Mouse (Mus musculus): Measurements from ENCODE around the gene Pth1r. TPM values are rescaled to one million over a fixed set of nuclear protein-coding genes. Genes with fewer than 3 reads are reported as not detected.

Gene Pth1r
- 13.8 and 14.0 TPM in 2 replicates for polyA plus RNA-seq (2012; rRNA removed)

- DNase-seq: no peak
- Histone ChIP-seq H3K4me3 (replicated peaks; ENCODE audit: extremely low read depth, low read depth, low read length) (no peak within 1 kb of the TSS), H3K4me1 (ENCODE audit: control insufficient read depth, insufficient read depth, low read length) (peaks cover 3% of the 10 kb centered on the region; the same call in 1 of the 2 replicates)
- TF ChIP-seq POLR2A (IDR thresholded peaks at IDR 0.05; ENCODE audit: borderline replicate concordance, extremely low read depth, low read depth, low read length) (no peak), CTCF (IDR thresholded peaks at IDR 0.05; ENCODE audit: insufficient read depth, low read length) (no peak)
- 73% methylated on average over 7 of the region's 7 CpGs for WGBS
Measured at GRCm38 (mm10) chr9:110746961-110747360, at the start of gene Pth1r. Gene Pth1r (minus strand): TSS chr9:110747145.

- 45% methylated on average over 4 of the region's 4 CpGs for WGBS
Measured at GRCm38 (mm10) chr9:110790462-110790861, 43.5 kb upstream of the Pth1r start.

GRCm38 (mm10) chr9:110788169-110788568, 41.2 kb upstream of the Pth1r start:
- DNase-seq: no peak
- Histone ChIP-seq H3K4me3 (replicated peaks; ENCODE audit: extremely low read depth, low read depth, low read length) (no peak overlapping the region), H3K4me1 (ENCODE audit: control insufficient read depth, insufficient read depth, low read length) (no peaks in the 10 kb centered on the region)
- no peak for TF ChIP-seq CTCF (IDR thresholded peaks at IDR 0.05; ENCODE audit: insufficient read depth, low read length)
- 84% methylated on average over 3 of the region's 3 CpGs for WGBS

More at GRCm38 (mm10) chr9:110790462-110790861, 43.5 kb upstream of the Pth1r start:
- DNase-seq: peak; percentile 19
- H3K4me3 ChIP-seq (replicated peaks; ENCODE audit: extremely low read depth, low read depth, low read length): no peak overlapping the region
- no peaks in the 10 kb centered on the region for H3K4me1 ChIP-seq (ENCODE audit: control insufficient read depth, insufficient read depth, low read length)
- no peak for TF ChIP-seq POLR2A (IDR thresholded peaks at IDR 0.05; ENCODE audit: borderline replicate concordance, extremely low read depth, low read depth, low read length)
- no peak for TF ChIP-seq CTCF (IDR thresholded peaks at IDR 0.05; ENCODE audit: insufficient read depth, low read length)

GRCm38 (mm10) chr9:110783611-110784010, 36.7 kb upstream of the Pth1r start:
- Histone ChIP-seq H3K4me3 (replicated peaks; ENCODE audit: extremely low read depth, low read depth, low read length) (no peak overlapping the region), H3K4me1 (ENCODE audit: control insufficient read depth, insufficient read depth, low read length) (no peaks in the 10 kb centered on the region)
- DNase-seq: no peak
- WGBS: 45% methylated on average over 1 of the region's 1 CpGs
- TF ChIP-seq POLR2A (IDR thresholded peaks at IDR 0.05; ENCODE audit: borderline replicate concordance, extremely low read depth, low read depth, low read length) (no peak), CTCF (IDR thresholded peaks at IDR 0.05; ENCODE audit: insufficient read depth, low read length) (no peak)

- WGBS: 2% methylated on average over 23 of the region's 23 CpGs
- Histone ChIP-seq H3K4me3 (replicated peaks; ENCODE audit: extremely low read depth, low read depth, low read length) (peak overlapping the region; percentile 59), H3K4me1 (ENCODE audit: control insufficient read depth, insufficient read depth, low read length) (no peaks in the 10 kb centered on the region)
- TF ChIP-seq POLR2A (IDR thresholded peaks at IDR 0.05; ENCODE audit: borderline replicate concordance, extremely low read depth, low read depth, low read length) (no peak), CTCF (IDR thresholded peaks at IDR 0.05; ENCODE audit: insufficient read depth, low read length) (no peak)
- peak; percentile 82 for DNase-seq
Measured at GRCm38 (mm10) chr9:110781731-110782130, 34.8 kb upstream of the Pth1r start.

- DNase-seq: peak; percentile 94
- TF ChIP-seq CTCF (IDR thresholded peaks at IDR 0.05; ENCODE audit: insufficient read depth, low read length) (peak; percentile 67), POLR2A (IDR thresholded peaks at IDR 0.05; ENCODE audit: borderline replicate concordance, extremely low read depth, low read depth, low read length) (no peak)
- no peaks in the 10 kb centered on the region for H3K4me1 ChIP-seq (ENCODE audit: control insufficient read depth, insufficient read depth, low read length)
- peak overlapping the region; percentile 59 for H3K4me3 ChIP-seq (replicated peaks; ENCODE audit: extremely low read depth, low read depth, low read length)
- WGBS: under 1% methylated on average over 43 of the region's 43 CpGs
Measured at GRCm38 (mm10) chr9:110781256-110781721, 34.3 kb upstream of the Pth1r start.

GRCm38 (mm10) chr9:110779242-110779913, 32.4 kb upstream of the Pth1r start:
- Histone ChIP-seq H3K4me1 (ENCODE audit: control insufficient read depth, insufficient read depth, low read length) (no peaks in the 10 kb centered on the region), H3K4me3 (replicated peaks; ENCODE audit: extremely low read depth, low read depth, low read length) (no peak overlapping the region)
- 70% methylated on average over 5 of the region's 5 CpGs for WGBS
- DNase-seq: no peak
- TF ChIP-seq CTCF (IDR thresholded peaks at IDR 0.05; ENCODE audit: insufficient read depth, low read length) (no peak), POLR2A (IDR thresholded peaks at IDR 0.05; ENCODE audit: borderline replicate concordance, extremely low read depth, low read depth, low read length) (no peak)

- DNase-seq: no peak
- 87% methylated on average over 7 of the region's 7 CpGs for WGBS
- Histone ChIP-seq H3K4me3 (replicated peaks; ENCODE audit: extremely low read depth, low read depth, low read length) (no peak overlapping the region), H3K4me1 (ENCODE audit: control insufficient read depth, insufficient read depth, low read length) (no peaks in the 10 kb centered on the region)
- no peak for TF ChIP-seq CTCF (IDR thresholded peaks at IDR 0.05; ENCODE audit: insufficient read depth, low read length)
- no peak for TF ChIP-seq POLR2A (IDR thresholded peaks at IDR 0.05; ENCODE audit: borderline replicate concordance, extremely low read depth, low read depth, low read length)
Measured at GRCm38 (mm10) chr9:110778559-110778958, 31.6 kb upstream of the Pth1r start.

GRCm38 (mm10) chr9:110778100-110778499, 31.2 kb upstream of the Pth1r start:
- 80% methylated on average over 1 of the region's 1 CpGs for WGBS
- TF ChIP-seq CTCF (IDR thresholded peaks at IDR 0.05; ENCODE audit: insufficient read depth, low read length) (no peak), POLR2A (IDR thresholded peaks at IDR 0.05; ENCODE audit: borderline replicate concordance, extremely low read depth, low read depth, low read length) (no peak)
- no peaks in the 10 kb centered on the region for H3K4me1 ChIP-seq (ENCODE audit: control insufficient read depth, insufficient read depth, low read length)
- H3K4me3 ChIP-seq (replicated peaks; ENCODE audit: extremely low read depth, low read depth, low read length): no peak overlapping the region
- no peak for DNase-seq

Data from lung, adult 2 months (tissue).